Mouse (Mus musculus) frontal cortex, adult 2 months (tissue): ENCODE measurements around the gene Gm8265. TPM values are rescaled to one million over a fixed set of nuclear protein-coding genes. Genes with fewer than 3 reads are reported as not detected.
"Not testable (repeated sequence)": the region's sequence is repeated elsewhere in the genome, so short reads cannot be mapped to it uniquely, and the experiment has no call there.

Experiments used
- DNase-seq, 2 experiments: peaks; one replicate each; pipeline ENCODE4 v3.0.0; 2022; ENCODE audit warnings: low spot score in 1 of 2; ENCODE audit errors: extremely low spot score in 1 of 2
- polyA plus RNA-seq: library from polyadenylated mRNA; depleted of rRNA; stranded (reverse); fragments of >200 nt; gene quantifications from 2 replicates; pipeline ENCODE4 v1.2.3, GENCODE M21; 2012; rRNA removed

Gm8265 gene
- not detected in 2 replicates for polyA plus RNA-seq

DNA sequence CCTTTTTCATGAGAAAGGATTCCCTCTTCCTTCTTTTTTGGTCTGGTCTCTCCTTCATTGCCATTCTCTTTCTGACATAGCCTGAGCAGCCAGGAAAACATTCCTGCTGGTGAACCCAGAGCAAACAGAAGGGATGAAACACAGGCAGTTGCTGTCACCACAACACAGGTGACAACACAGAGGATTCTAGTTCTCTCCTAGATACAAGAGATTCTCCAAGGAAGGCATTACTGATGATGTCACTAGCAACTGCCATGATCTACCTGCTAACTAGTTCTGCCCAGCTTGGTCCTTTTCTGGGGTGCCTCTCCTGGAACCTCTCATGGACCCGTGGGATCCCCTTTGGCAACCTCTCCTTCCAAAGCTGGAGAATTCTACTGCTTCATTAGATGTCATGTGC is at the start of gene Gm8265:
Gm8265 (minus strand) TSS at position 101 of the 400 bp plus-strand sequence.
- not testable (repeated sequence) for DNase-seq

Other genes with a start within 250 kb of the Gm8265 start
- gene Gm3500, start 244.0 kb downstream of the Gm8265 start, polyA plus RNA-seq, result 0.36 TPM in 1 of 2 replicates, not detected in the other
- gene Gm3194, start 177.6 kb downstream of the Gm8265 start, polyA plus RNA-seq, result 1.5 and 1.6 TPM in 2 replicates
- not detected in 2 replicates for gene Gm8246, start 155.2 kb downstream of the Gm8265 start, polyA plus RNA-seq
- 0.15 TPM in 1 of 2 replicates, not detected in the other for gene Gm3187, start 148.8 kb downstream of the Gm8265 start, polyA plus RNA-seq
- gene Gm3488, start 131.4 kb downstream of the Gm8265 start, polyA plus RNA-seq, result 2.1 and 2.6 TPM in 2 replicates
- gene Gm3532, start 94.5 kb downstream of the Gm8265 start, polyA plus RNA-seq, result 0.08 TPM in 1 of 2 replicates, not detected in the other
- gene Gm9603, start 54.4 kb upstream of the Gm8265 start, polyA plus RNA-seq, result not detected in 2 replicates
- 0.21 and 0.38 TPM in 2 replicates for gene Gm3373, start 108.5 kb upstream of the Gm8265 start, polyA plus RNA-seq
- gene Gm3383, start 175.0 kb upstream of the Gm8265 start, polyA plus RNA-seq, result 1.7 and 2.1 TPM in 2 replicates
- gene Gm3424, start 197.3 kb upstream of the Gm8265 start, polyA plus RNA-seq, result not detected in 2 replicates
- 0.12 and 0.13 TPM in 2 replicates for gene Gm8237, start 247.4 kb upstream of the Gm8265 start, polyA plus RNA-seq